Mouse (Mus musculus): ENCODE measurements at regions not wholly inside any gene's neighbourhood (a gene's known extent, or its start where the extent isn't known, plus 50 kb on each side); places are given as distances from the start of the nearest gene placed in this dataset. TPM values are rescaled to one million over a fixed set of nuclear protein-coding genes. Genes with fewer than 3 reads are reported as not detected.

GRCm38 (mm10) chr2:16914633-16915032 is 558.5 kb downstream of the Plxdc2 start:
- 23% methylated on average over 2 of the region's 2 CpGs for WGBS
- ATAC-seq (ENCODE audit: extremely low read depth, insufficient number of reproducible peaks, low FRiP score, low TSS enrichment) = no peak
- H3K4me1 ChIP-seq = no peaks in the 10 kb centered on the region
- H3K4me3 ChIP-seq = no peak overlapping the region
- H3K27me3 ChIP-seq (replicated peaks) = no peaks in the 10 kb centered on the region
- no peaks in the 10 kb centered on the region for H3K9me3 ChIP-seq
- no peak overlapping the region for H3K4me2 ChIP-seq
- no peak overlapping the region for H3K9ac ChIP-seq
- H3K36me3 ChIP-seq = no peaks in the 10 kb centered on the region
- no peak overlapping the region for H3K27ac ChIP-seq (replicated peaks)

GRCm38 (mm10) chr2:16929974-16930373 is 573.9 kb downstream of the Plxdc2 start:
- Histone ChIP-seq H3K4me1 (peaks cover 7% of the 10 kb centered on the region), H3K27me3 (replicated peaks) (no peaks in the 10 kb centered on the region), H3K36me3 (no peaks in the 10 kb centered on the region), H3K9me3 (no peaks in the 10 kb centered on the region), H3K4me3 (no peak overlapping the region), H3K9ac (no peak overlapping the region), H3K27ac (replicated peaks) (peak overlapping the region; percentile 68), H3K4me2 (peak overlapping the region; percentile 9; the same call in 1 of the 2 replicates)
- no peak for ATAC-seq (ENCODE audit: extremely low read depth, insufficient number of reproducible peaks, low FRiP score, low TSS enrichment)
- WGBS = 30% methylated on average over 3 of the region's 3 CpGs

GRCm38 (mm10) chr2:16959432-16959831 is 603.3 kb downstream of the Plxdc2 start:
- Histone ChIP-seq H3K4me3 (no peak overlapping the region), H3K27me3 (replicated peaks) (no peaks in the 10 kb centered on the region), H3K4me2 (no peak overlapping the region), H3K4me1 (no peaks in the 10 kb centered on the region), H3K9me3 (no peaks in the 10 kb centered on the region), H3K27ac (replicated peaks) (no peak overlapping the region), H3K36me3 (no peaks in the 10 kb centered on the region), H3K9ac (no peak overlapping the region)
- 83% methylated on average over 3 of the region's 3 CpGs for WGBS
- no peak for ATAC-seq (ENCODE audit: extremely low read depth, insufficient number of reproducible peaks, low FRiP score, low TSS enrichment)

GRCm38 (mm10) chr2:16977380-16977779 is 621.3 kb downstream of the Plxdc2 start:
- H3K4me3 ChIP-seq = no peak overlapping the region
- no peaks in the 10 kb centered on the region for H3K36me3 ChIP-seq
- no peaks in the 10 kb centered on the region for H3K27me3 ChIP-seq (replicated peaks)
- ATAC-seq (ENCODE audit: extremely low read depth, insufficient number of reproducible peaks, low FRiP score, low TSS enrichment) = no peak
- H3K4me2 ChIP-seq = no peak overlapping the region
- 30% methylated on average over 4 of the region's 4 CpGs for WGBS
- no peaks in the 10 kb centered on the region for H3K9me3 ChIP-seq
- H3K27ac ChIP-seq (replicated peaks) = no peak overlapping the region
- no peak overlapping the region for H3K9ac ChIP-seq
- H3K4me1 ChIP-seq = no peaks in the 10 kb centered on the region

GRCm38 (mm10) chr2:16982823-16983222 is 626.7 kb downstream of the Plxdc2 start:
- no peak overlapping the region for H3K4me3 ChIP-seq
- no peaks in the 10 kb centered on the region for H3K9me3 ChIP-seq
- 60% methylated on average over 1 of the region's 1 CpGs for WGBS
- H3K9ac ChIP-seq = no peak overlapping the region
- ATAC-seq (ENCODE audit: extremely low read depth, insufficient number of reproducible peaks, low FRiP score, low TSS enrichment) = no peak
- H3K4me2 ChIP-seq = no peak overlapping the region
- no peak overlapping the region for H3K27ac ChIP-seq (replicated peaks)
- no peaks in the 10 kb centered on the region for H3K27me3 ChIP-seq (replicated peaks)
- no peaks in the 10 kb centered on the region for H3K4me1 ChIP-seq
- no peaks in the 10 kb centered on the region for H3K36me3 ChIP-seq

- H3K27me3 ChIP-seq (replicated peaks) = no peaks in the 10 kb centered on the region
- 81% methylated on average over 5 of the region's 5 CpGs for WGBS
- no peak overlapping the region for H3K9ac ChIP-seq
- H3K4me3 ChIP-seq = no peak overlapping the region
- no peak for ATAC-seq (ENCODE audit: extremely low read depth, insufficient number of reproducible peaks, low FRiP score, low TSS enrichment)
- no peaks in the 10 kb centered on the region for H3K9me3 ChIP-seq
- no peaks in the 10 kb centered on the region for H3K36me3 ChIP-seq
- no peaks in the 10 kb centered on the region for H3K4me1 ChIP-seq
- H3K4me2 ChIP-seq = no peak overlapping the region
- H3K27ac ChIP-seq (replicated peaks) = no peak overlapping the region
These were observed 627.6 kb downstream of the Plxdc2 start for GRCm38 (mm10) chr2:16983583-16984221.

Small RNA genes lying in the stretch of these regions (microRNA-seq; reads per million reads assigned to microRNA genes)
- not detected for gene Gm24933

Data from heart, embryonic 13.5 days (tissue).